Comparison of ENCODE assay signal across 23 mouse cellular contexts in the genomic region with DNA sequence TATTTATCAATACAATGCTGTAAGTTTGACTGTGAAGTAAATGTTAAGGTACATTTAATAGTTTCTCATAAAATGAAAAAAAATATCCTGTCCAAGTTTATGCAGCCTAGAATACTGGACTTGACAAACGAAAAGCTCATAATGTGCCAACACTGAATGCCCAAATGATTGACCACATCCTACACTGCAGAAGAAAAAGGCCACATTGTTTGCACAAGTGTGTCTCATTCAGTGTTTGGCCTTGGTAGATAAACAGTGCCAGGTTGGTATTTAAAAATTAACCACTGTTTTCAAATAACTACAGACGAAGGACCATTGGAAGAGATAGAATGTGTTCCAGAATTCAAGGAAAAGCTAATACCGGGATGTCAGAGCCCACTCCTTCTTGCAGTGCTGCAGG.
DNase-seq lines count a peak whose midpoint lies in the region; ATAC-seq lines count a peak whose summit lies in the region.
"Had no signal": no experiment of that assay in that cellular context is flagged by ENCODE, and none has a peak within 500 bp of the region (broad histone marks: within the 10 kb centered on the region; RNA-seq: fewer than 3 reads in every experiment).

No protein-coding gene starts in this region.

- H3K9ac ChIP-seq in midbrain, embryonic 11.5 days (ENCODE audit: low read length), result no peak overlapping the region
- H3K9ac ChIP-seq in forebrain, embryonic 14.5 days (ENCODE audit: low read length), result no peak overlapping the region
- H3K9ac ChIP-seq: heart, embryonic 13.5 days; hindbrain, embryonic 12.5 days; hindbrain, embryonic 15.5 days had no signal

- H3K27me3 ChIP-seq in midbrain, embryonic 11.5 days (ENCODE audit: control insufficient read depth, insufficient read depth, low read length), result no peaks in the 10 kb centered on the region
- H3K27me3 ChIP-seq in midbrain, embryonic 10.5 days (ENCODE audit: low read depth, poor library complexity, severe bottlenecking), result no peaks in the 10 kb centered on the region
- no peaks in the 10 kb centered on the region for H3K27me3 ChIP-seq in forebrain, embryonic 14.5 days (replicated peaks; ENCODE audit: control insufficient read depth, insufficient read depth, low read length)
- H3K27me3 ChIP-seq: heart, embryonic 13.5 days; hindbrain, embryonic 12.5 days; hindbrain, embryonic 15.5 days had no signal

- no peaks in the 10 kb centered on the region for H3K4me1 ChIP-seq in midbrain, embryonic 11.5 days (ENCODE audit: control insufficient read depth, insufficient read depth, low read length)
- H3K4me1 ChIP-seq in midbrain, embryonic 10.5 days, result no peaks in the 10 kb centered on the region
- H3K4me1 ChIP-seq in forebrain, embryonic 14.5 days (ENCODE audit: control insufficient read depth, insufficient read depth, low read length), result no peaks in the 10 kb centered on the region
- H3K4me1 ChIP-seq: heart, embryonic 10.5 days; heart, embryonic 13.5 days; hindbrain, embryonic 12.5 days; hindbrain, embryonic 15.5 days had no signal

- H3K36me3 ChIP-seq in midbrain, embryonic 11.5 days (ENCODE audit: control insufficient read depth, insufficient read depth, low read length), result no peaks in the 10 kb centered on the region
- no peaks in the 10 kb centered on the region for H3K36me3 ChIP-seq in midbrain, embryonic 10.5 days
- no peaks in the 10 kb centered on the region for H3K36me3 ChIP-seq in forebrain, embryonic 14.5 days (ENCODE audit: control insufficient read depth, insufficient read depth, low read length)
- H3K36me3 ChIP-seq: heart, embryonic 10.5 days; heart, embryonic 13.5 days; hindbrain, embryonic 12.5 days; hindbrain, embryonic 15.5 days had no signal

- no peak overlapping the region for H3K4me2 ChIP-seq in midbrain, embryonic 11.5 days
- no peak overlapping the region for H3K4me2 ChIP-seq in forebrain, embryonic 14.5 days (ENCODE audit: low read length)
- H3K4me2 ChIP-seq: heart, embryonic 13.5 days; hindbrain, embryonic 12.5 days; hindbrain, embryonic 15.5 days had no signal

- WGBS in midbrain, embryonic 11.5 days, result 78% methylated on average over 3 of the region's 3 CpGs
- 74% methylated on average over 3 of the region's 3 CpGs for WGBS in midbrain, embryonic 10.5 days
- WGBS in forebrain, embryonic 14.5 days, result 80% methylated on average over 3 of the region's 3 CpGs

- DNase-seq in midbrain, embryonic 11.5 days (ENCODE audit: low spot score, missing footprints), result peak; percentile 31
- DNase-seq in midbrain, embryonic 10.5 days (ENCODE audit: low spot score), result no peak
- peak; percentile 94 for DNase-seq in 416B (ENCODE audit: low read depth)
- peak; percentile 50 for DNase-seq in fibroblast of lung, adult 2 months (ENCODE audit: low read depth)
- no peak for DNase-seq in forebrain, embryonic 14.5 days (ENCODE audit: low spot score)
- DNase-seq in natural killer cell, adult 2 months (ENCODE audit: low spot score in 2 of 2), result no peak
- DNase-seq: adrenal gland, adult 8-10 months; adrenal gland, postnatal 36 days; cerebellum, adult 18-20 months; cerebellum, adult 9-10 months; cerebellum, postnatal 14 days; gastrocnemius, postnatal 10 days; gastrocnemius, postnatal 36 days; heart, adult 2 months; heart, postnatal 14 days; heart, postnatal 4 days had no signal

- ATAC-seq in midbrain, embryonic 11.5 days (ENCODE audit: low FRiP score), result no peak
- ATAC-seq in forebrain, embryonic 14.5 days, result no peak
- ATAC-seq: activated CD4-positive, CD25-positive, alpha-beta regulatory T cell, adult 4 months; CD4-positive, CD25-positive, alpha-beta regulatory T cell, adult 4 months; forebrain, embryonic 16.5 days had no signal

- H3K9me3 ChIP-seq in midbrain, embryonic 11.5 days (ENCODE audit: control insufficient read depth, low read length), result no peaks in the 10 kb centered on the region
- H3K9me3 ChIP-seq in midbrain, embryonic 10.5 days (replicated peaks), result no peaks in the 10 kb centered on the region
- no peaks in the 10 kb centered on the region for H3K9me3 ChIP-seq in forebrain, embryonic 14.5 days (replicated peaks; ENCODE audit: control insufficient read depth, low read length)
- H3K9me3 ChIP-seq: heart, embryonic 10.5 days; heart, embryonic 13.5 days; hindbrain, embryonic 12.5 days; hindbrain, embryonic 15.5 days had no signal

- no peak overlapping the region for H3K27ac ChIP-seq in midbrain, embryonic 11.5 days (ENCODE audit: low read depth, low read length)
- H3K27ac ChIP-seq in midbrain, embryonic 10.5 days (replicated peaks), result no peak overlapping the region
- no peak overlapping the region for H3K27ac ChIP-seq in forebrain, embryonic 14.5 days (ENCODE audit: low read depth, low read length)
- H3K27ac ChIP-seq: heart, adult 2 months; heart, embryonic 10.5 days; heart, embryonic 13.5 days; hindbrain, embryonic 12.5 days; hindbrain, embryonic 15.5 days had no signal

- H3K4me3 ChIP-seq in midbrain, embryonic 11.5 days (ENCODE audit: low read depth, low read length), result no peak overlapping the region
- H3K4me3 ChIP-seq in midbrain, embryonic 10.5 days, result no peak overlapping the region
- H3K4me3 ChIP-seq in forebrain, embryonic 14.5 days (ENCODE audit: low read depth, low read length), result no peak overlapping the region
- H3K4me3 ChIP-seq: heart, adult 2 months; heart, embryonic 10.5 days; heart, embryonic 13.5 days; hindbrain, embryonic 12.5 days; hindbrain, embryonic 15.5 days had no signal

Comparison
In these comparisons a context has a peak if more than half of its experiments do, and no peak if none do; other contexts are left out.
1. DNase-seq: peak in midbrain, embryonic 11.5 days (single experiment), 416B (single experiment) and fibroblast of lung, adult 2 months (single experiment); none in midbrain, embryonic 10.5 days (single experiment), forebrain, embryonic 14.5 days (single experiment) and natural killer cell, adult 2 months (0 of 2).